In the genomic region with DNA sequence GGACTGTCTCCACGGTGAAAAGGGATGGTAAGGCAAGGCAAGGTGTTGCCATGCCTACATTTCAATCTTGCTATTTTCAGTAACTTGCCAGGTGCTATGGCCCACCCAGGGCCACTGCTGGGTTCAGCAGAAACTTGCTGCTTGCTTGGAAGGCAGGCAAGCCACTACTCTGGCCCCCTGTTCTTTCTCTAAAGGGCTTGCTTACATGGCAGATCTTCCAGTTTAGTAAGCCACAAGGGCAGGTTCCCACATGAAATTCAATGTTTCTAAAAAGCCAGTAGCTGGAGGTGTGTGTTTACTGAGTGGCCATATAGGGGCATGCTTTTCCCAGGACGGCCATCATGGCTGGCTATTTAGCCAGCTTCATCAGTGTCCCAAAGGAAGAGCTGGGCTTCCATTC, we compare ENCODE assay signal across 28 mouse cellular contexts.
"Had no signal": no experiment of that assay in that cellular context is flagged by ENCODE, and none has a peak within 500 bp of the region (broad histone marks: within the 10 kb centered on the region; RNA-seq: fewer than 3 reads in every experiment).

No protein-coding gene starts in this region.

- DNase-seq: cerebellum, adult 2 months; cerebellum, adult 8-10 months; cerebellum, adult 9-10 months; cerebellum, adult 9-11 months; cerebellum, postnatal 10 days; cerebellum, postnatal 14 days; cerebellum, postnatal 25 days; cerebellum, postnatal 36 days; embryo, embryonic 11 days; forebrain, postnatal 0 days; gastrocnemius, adult 2 months; gastrocnemius, postnatal 10 days; gastrocnemius, postnatal 14 days; gastrocnemius, postnatal 25 days; gastrocnemius, postnatal 36 days; heart, adult 18-20 months; heart, adult 2 months had no signal

- H3K9me3 ChIP-seq: embryonic facial prominence, embryonic 10.5 days; embryonic facial prominence, embryonic 12.5 days; embryonic facial prominence, embryonic 13.5 days; embryonic facial prominence, embryonic 15.5 days; forebrain, embryonic 10.5 days; forebrain, embryonic 12.5 days; forebrain, embryonic 13.5 days; forebrain, embryonic 15.5 days had no signal

- H3K9ac ChIP-seq: embryonic facial prominence, embryonic 12.5 days; embryonic facial prominence, embryonic 13.5 days; embryonic facial prominence, embryonic 15.5 days; forebrain, embryonic 12.5 days; forebrain, embryonic 13.5 days; forebrain, embryonic 15.5 days; forebrain, postnatal 0 days had no signal

- ATAC-seq: forebrain, embryonic 13.5 days; forebrain, embryonic 14.5 days; forebrain, embryonic 15.5 days; forebrain, embryonic 16.5 days; forebrain, postnatal 0 days had no signal

- H3K4me1 ChIP-seq: embryonic facial prominence, embryonic 10.5 days; embryonic facial prominence, embryonic 12.5 days; embryonic facial prominence, embryonic 13.5 days; embryonic facial prominence, embryonic 15.5 days; forebrain, embryonic 10.5 days; forebrain, embryonic 12.5 days; forebrain, embryonic 13.5 days; forebrain, embryonic 15.5 days had no signal

- H3K27me3 ChIP-seq: embryonic facial prominence, embryonic 12.5 days; embryonic facial prominence, embryonic 13.5 days; embryonic facial prominence, embryonic 15.5 days; forebrain, embryonic 12.5 days; forebrain, embryonic 13.5 days; forebrain, embryonic 15.5 days had no signal

- H3K27ac ChIP-seq: embryonic facial prominence, embryonic 10.5 days; embryonic facial prominence, embryonic 12.5 days; embryonic facial prominence, embryonic 13.5 days; embryonic facial prominence, embryonic 15.5 days; forebrain, embryonic 10.5 days; forebrain, embryonic 12.5 days; forebrain, embryonic 13.5 days; forebrain, embryonic 15.5 days; gastrocnemius, adult 2 months; heart, adult 2 months had no signal

- H3K4me2 ChIP-seq: embryonic facial prominence, embryonic 12.5 days; embryonic facial prominence, embryonic 13.5 days; embryonic facial prominence, embryonic 15.5 days; forebrain, embryonic 12.5 days; forebrain, embryonic 13.5 days; forebrain, embryonic 15.5 days had no signal

- H3K4me3 ChIP-seq: embryonic facial prominence, embryonic 10.5 days; embryonic facial prominence, embryonic 12.5 days; embryonic facial prominence, embryonic 13.5 days; embryonic facial prominence, embryonic 15.5 days; erythroblast, embryonic 14.5 days; forebrain, embryonic 10.5 days; forebrain, embryonic 12.5 days; forebrain, embryonic 13.5 days; forebrain, embryonic 15.5 days; gastrocnemius, adult 2 months; heart, adult 2 months had no signal
